Mouse (Mus musculus) frontal cortex, adult (tissue): ENCODE data around the gene Acy3.

Source experiments
- ATAC-seq: cut with Nextera tagmentation; 2 replicates; pipeline ENCODE4 v1.9.2; 2017; ENCODE audit warnings: mild to moderate bottlenecking, moderate library complexity, mixed read lengths; ENCODE audit not compliant: low TSS enrichment

Gene Acy3

DNA sequence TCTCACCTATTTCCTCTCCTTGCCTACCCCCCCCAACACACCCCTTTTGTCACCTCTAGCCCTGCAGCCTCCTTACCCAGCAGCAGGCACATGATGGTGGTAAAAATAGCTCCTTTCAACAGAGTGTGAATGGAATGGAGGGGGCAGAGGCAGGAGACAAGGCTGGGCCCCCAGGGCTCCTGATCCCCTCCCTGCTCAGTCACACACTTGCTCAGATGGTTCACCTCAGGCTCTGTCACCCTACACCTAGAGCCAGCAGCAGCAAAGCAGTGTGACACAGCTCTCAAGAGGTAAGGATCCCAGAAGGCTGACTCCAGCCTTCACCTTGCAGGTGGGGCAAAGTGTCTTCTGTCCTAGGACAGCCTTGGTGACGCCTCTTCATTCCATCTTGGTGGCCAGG lies 16.7 kb downstream of the Acy3 start, which contains the start of gene Doc2g:
Gene Doc2g, plus strand, starts transcription at position 202 of the 400 bp plus-strand sequence.
- no peak for ATAC-seq

DNA sequence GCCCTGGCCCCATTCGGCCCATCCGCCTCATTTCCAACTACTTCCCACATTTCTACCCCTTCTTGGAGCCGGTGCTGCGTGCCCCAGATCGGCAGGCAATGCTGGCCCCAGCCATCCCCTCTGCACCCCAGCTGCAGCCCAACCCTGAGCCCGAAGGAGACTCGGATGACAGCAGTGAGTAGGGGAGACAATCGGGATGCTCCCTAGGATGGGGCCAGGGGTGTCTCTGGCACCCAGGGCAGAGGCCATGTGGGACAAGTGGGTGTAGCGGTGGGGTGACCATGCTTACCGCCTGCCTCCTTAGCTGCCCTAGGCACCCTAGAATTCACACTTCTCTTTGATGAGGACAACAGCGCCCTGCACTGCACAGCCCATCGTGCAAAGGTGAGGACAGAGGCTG lies 17.3 kb downstream of the Acy3 start:
- ATAC-seq, result no peak

DNA sequence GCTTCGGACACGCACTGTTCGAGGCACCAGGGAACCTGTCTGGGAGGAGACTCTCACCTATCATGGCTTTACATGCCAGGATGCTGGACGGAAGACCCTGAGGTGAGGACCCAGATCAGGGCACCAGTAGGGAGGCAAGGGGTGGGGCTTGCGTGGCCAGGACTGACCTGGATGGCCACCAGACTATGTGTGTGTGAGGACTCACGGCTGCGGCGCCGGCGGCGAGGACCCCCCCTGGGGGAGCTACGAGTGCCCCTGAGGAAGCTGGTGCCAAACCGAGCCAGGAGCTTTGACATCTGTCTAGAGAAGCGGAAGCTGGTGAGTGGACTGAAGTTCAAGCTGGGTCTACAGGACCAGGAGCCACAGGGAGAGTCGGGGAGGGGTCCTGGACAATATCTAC lies 18.0 kb downstream of the Acy3 start:
- no peak for ATAC-seq

DNA sequence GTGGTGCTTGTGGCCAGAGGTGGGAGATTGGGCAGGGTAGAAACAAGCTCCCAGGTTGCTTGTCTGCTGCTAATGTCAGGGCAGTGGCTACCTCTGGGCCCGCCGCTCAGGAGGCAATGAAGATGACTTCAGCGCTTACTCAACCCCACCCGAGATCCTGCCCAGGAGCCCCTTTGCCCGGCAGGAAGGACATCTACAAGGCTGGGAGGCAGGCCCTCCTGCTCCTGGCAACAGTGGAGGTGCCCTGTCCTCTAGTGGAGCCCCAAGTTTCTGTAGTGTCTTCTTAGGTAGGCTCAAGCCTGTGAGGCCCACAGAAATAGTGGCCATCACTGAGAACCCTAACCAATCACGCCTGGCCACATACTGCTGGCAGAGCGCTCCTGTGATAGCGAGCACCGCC lies 18.7 kb downstream of the Acy3 start:
- no peak for ATAC-seq

DNA sequence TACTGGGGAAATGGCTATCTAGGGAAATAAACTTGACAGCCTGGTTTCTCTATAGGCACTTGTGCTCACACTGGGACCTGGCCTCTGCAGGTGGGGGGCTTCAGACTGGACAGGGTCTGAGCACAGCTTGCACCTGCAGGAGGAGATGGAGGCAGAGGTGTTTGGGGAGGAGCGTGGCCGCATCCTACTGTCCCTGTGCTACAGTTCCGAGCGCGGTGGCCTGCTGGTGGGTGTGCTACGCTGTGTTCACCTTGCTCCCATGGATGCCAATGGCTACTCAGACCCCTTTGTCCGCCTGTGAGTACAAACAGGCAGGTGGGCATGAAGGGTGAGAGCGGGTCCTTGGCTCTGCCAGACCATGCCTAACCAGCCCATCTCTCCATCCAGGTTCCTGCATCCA lies 19.6 kb downstream of the Acy3 start:
- no peak for ATAC-seq

DNA sequence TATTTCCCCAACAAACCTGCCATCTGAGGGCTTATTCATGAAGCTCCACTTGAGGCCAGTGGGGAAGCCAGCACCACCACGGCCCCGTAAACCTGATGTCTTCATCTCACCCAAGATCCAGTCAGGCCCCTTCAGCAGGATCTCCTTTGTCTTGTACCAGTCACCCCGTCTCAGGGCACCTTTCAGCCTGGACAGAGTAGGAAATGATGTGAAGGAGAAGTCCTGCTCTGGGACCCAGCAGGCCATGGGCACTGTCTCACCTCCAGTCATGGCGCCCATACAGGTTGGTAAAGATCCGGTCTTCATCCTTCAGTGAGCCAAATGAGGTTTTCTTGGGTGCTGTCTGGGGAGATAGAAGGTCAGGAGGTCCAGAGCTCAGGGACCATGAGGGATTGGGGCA lies 24.7 kb downstream of the Acy3 start:
- ATAC-seq, result no peak

DNA sequence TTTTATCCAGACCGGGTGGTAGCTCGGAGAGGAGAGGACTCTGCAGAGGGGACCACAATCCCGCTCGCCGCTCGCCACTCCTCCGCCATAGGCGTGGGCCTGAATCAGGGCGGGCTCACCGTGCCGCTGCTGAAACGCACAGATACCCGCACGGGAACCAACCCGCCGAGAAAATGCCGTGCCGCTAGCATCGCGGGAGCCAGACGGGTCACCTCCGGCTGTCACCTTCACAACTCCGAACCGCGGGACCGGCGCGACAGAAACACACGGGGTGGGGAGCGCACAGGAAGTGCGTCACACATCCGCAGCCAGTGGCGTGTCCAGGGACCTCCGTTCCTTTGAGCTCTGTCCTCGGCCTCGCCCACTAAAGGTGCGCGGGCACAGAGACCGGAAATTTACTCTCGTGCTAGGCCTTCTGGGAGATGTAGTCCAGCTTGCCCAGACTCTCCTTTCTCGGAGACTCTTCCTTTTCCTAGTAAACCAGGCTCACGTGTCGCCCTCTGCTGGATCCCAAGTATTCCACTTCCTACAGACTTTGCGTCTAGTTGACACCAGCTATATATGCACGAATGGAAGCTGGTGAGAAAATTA lies 26.2 kb downstream of the Acy3 start, which contains the start of gene Ndufv1:
Gene Ndufv1, minus strand, starts transcription at position 375 of the 591 bp plus-strand sequence.
- ATAC-seq, result peak; percentile 99

DNA sequence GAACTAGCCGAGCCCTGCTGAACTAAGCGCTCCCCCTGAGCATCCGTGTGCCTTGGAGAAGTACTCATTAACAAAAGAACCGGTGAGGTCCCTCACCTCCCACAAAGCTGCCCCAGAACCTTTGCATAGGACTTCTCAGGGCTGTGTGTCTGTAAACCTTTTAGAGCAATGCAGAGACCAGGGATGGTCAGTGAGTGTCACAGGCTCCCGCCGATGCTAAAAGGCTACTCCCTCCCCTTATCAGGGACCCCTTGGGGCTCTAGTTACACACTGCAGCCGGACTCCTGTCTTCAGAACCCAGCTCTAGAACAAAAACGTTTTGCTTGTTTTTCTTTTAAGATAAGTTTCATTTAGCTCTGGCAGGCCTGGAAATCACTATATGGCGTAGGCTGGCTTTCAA lies 26.7 kb downstream of the Acy3 start:
- ATAC-seq, result peak; percentile 13; the same call in 1 of the 2 replicates

DNA sequence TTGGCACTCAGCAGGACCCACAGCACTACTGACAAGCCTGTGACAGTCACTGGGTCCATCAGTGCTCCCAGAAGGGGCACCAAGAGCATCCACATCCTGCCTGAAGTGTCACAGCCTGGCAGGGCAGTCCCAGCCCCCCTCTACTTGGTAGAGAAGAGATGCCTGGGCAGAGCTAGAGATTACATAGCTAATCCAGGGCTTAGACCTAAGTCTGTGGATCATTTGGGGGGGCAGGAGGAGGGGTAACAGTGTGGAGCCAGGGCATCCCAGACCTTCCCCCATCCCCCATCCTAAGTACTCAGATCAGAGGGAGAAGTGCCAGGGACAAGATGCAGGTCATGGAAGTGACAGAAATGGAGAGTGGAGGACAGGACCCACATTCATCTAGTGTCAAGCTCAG lies 28.4 kb downstream of the Acy3 start:
- ATAC-seq, result no peak

DNA sequence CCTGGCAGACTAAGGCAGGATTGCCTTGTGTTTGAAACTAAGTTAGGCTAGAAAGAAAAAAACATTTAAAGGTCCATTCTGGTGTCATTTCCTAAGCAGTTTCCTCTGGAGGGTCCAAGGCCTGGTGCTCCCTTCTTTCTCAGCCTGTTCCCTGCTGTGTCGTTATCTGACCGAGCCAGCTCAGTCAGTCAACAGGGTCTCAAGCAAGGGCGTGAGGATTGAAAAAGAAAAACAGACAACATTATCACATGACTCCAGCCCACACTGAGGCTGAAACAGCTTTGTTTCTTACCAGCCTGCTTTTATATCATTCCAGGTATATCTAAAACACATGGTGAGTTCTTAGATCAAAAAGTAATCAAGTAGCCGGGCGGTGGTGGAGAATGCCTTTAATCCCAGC lies 29.3 kb downstream of the Acy3 start:
- ATAC-seq, result no peak

DNA sequence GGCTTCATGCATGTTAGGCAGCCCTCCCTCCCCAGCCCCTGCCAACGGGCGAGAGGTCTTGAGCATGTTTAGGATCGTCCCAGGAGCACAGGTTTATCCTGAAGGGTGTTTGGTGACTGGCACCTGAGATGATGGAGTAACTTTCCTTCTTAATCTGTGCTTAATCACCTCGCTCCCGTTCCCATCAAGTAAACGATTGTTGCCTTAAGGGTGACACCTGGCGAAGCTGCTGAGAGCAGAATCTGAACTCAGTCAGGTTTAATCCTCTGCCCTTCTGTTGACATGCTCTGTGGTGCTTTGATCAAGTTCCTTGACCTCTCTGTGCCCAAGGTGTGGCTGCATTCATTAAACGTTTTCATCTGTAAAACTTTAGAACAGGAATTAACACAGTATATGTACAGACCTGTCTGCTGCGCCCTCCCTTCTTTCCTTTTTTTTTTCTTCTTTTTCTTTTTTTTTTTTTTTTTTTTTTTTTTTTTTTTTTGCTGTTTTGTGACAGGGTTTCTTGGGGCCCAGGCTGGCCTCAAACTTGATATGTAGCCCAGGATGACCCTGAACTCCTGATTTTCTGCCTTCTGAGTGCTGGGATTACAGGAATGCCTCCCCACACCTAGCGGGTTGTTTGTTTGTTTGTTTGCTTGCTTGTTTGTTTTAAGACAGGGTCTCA lies 31.7 kb downstream of the Acy3 start:
- no peak for ATAC-seq

DNA sequence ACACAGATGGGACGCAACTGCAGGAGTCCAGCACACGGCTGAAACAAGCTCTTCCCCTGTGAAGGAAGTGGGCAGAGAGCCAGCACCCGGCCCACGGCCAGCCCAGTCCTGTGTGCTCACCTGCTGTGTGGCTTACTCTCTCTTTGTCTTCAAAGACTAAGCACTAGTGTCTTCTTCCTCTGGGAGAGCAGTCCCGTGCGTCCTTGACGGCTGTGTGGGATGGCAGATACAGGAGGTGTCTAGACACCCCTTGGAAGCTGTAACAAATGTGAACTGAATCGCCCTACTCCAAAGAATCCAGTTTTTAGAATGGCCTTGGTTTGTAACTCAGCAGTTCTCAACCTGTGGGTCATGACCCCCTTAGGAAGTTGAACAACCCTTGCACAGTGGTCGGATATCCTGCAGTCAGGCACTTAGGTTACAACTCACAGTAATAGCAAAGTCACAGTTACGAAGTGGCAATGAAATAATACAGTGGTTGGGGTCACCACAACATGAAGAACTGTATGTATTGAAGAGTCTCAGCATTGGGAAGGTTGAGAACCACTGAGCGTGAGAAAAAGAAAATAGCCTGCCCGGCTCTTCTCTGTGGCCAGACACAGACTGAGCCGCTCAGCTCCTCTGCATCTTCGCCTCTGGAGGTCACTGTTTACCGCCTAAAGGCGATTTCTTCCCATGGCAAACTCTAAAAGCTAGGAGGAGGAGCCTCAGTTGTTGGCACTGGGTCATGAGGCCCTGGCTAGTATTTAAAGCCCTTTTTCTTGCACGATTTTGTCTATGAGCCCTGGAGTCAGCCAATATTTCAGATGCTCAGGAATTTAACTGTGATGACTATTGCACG lies 32.6 kb downstream of the Acy3 start:
- peak; percentile 85; the same call in 1 of the 2 replicates for ATAC-seq

DNA sequence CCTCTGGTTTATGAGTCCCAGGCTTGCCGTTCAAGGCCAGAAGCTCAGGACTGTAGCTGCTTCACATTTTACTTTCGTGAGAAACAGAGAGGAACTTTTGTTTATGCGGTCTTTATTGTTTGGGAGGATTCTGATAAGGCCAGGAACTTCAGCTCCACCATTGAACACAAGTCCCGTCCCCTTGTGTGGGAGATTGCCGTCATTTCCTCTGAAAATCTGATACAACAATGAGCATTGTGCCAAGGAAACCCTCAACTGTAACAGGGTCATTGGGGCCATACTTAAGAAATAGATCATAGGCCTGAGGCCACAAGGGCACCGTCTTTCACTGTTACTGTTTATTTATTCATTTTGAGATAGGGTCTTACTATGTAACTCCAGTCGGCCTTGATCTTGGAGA lies 36.8 kb downstream of the Acy3 start:
- no peak for ATAC-seq

DNA sequence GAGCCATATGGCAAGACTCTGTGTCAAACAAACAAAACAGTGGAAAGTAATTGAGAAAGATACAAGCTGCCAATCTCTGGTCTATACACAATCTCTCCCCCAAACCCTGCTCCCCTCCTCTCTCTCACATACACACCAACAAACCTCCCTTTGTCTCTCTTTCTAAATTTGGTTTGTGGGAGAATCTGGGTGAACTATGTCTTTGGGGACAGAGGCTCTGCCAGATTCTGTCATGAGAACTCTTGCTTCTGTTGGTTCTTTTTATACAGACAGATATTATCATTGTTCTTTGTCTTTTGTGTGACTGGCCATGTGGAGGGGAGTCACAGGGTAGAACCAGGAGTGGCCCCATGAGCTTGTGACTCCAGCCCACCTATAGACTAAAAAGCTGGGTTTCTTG lies 41.2 kb downstream of the Acy3 start:
- no peak for ATAC-seq

DNA sequence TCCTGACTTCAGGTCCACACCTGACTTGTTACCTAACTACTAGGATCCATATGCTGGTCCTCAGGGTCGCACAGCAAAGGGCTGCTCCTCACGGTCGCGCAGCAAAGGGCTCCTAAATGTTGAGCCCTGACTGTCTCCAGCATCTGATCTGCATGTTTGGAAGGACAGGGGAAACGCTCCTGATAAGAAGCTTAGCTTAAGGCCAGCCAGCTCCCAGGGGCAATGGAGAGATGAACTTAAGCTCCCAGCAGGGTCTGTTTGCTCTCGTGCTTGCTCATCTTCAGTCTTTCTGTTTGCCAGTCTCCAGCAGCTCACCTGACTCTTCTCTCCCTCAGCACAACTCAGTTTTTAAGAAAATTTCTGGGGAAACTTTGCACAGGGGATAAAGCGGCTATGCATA lies 46.3 kb downstream of the Acy3 start:
- ATAC-seq, result no peak

DNA sequence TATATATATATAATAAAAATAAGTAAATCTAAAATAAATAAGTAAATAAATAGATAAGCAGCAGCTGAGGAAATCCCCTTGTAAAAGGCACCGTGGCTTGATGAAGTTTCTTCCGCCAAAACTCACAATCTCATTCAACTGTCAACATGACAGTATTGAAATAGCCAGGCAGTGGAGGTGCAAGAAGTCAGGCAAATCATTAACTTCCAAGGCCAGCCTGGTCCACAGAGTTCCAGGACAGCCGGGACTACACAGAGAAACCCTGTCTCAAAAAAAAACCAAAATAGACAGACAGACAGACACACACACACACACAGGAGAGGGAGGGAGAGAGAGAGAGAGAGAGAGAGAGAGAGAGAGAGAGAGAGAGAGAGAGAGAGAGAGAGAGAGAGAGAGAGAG lies 46.9 kb downstream of the Acy3 start:
- ATAC-seq, result no peak

DNA sequence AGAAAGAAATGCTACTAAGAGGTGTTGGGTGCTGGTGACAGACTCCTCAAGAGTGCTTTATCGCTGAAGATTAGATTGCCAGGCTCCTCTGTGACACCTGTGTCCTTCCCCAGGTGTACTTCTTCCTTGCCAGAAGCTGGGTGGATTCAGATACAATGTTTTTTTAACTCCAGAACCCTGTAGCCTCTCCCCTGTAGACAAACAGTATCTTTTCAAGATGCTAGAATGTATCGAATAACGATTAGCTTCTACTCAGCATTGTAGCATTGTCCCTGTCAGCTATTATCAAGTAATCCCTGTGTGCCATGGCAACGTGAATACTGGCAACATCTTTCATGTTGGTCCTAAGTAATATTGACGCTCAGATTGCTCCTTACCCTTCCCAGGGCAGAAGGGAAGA lies 47.4 kb downstream of the Acy3 start:
- no peak for ATAC-seq

DNA sequence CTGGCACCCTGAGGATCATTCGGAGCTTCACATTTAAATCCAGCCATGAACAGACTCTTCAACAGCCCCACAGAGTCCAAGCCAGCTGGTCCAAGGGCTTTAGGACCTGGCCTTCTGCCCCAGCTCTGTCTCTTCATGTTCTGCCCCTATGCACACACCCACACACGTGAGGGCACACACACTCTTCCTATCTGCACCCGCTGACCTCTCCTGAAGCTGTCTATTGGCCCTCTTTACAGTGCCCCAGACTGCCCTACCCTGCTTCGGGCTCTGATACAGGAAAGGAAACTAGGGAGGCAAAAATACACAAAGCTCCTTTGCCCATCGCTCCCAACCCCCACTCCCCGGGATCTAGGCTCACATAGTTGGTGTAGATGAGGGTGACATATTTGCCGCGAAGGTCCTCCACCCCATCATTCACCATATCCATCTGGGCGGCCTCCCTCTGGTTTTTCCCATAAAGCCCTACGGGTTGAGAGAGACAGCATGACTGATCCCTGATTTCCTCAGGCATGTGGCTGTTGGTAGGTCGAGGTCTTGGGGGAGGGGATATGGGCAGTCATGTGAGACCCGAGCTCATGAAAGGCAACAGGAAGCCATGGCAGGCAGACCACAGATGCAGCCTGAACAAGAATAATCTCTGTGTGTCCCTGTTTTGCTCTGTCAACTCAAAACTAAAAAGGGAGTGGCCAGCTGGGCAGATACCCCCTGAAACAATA lies 50.1 kb downstream of the Acy3 start:
- ATAC-seq, result no peak

DNA sequence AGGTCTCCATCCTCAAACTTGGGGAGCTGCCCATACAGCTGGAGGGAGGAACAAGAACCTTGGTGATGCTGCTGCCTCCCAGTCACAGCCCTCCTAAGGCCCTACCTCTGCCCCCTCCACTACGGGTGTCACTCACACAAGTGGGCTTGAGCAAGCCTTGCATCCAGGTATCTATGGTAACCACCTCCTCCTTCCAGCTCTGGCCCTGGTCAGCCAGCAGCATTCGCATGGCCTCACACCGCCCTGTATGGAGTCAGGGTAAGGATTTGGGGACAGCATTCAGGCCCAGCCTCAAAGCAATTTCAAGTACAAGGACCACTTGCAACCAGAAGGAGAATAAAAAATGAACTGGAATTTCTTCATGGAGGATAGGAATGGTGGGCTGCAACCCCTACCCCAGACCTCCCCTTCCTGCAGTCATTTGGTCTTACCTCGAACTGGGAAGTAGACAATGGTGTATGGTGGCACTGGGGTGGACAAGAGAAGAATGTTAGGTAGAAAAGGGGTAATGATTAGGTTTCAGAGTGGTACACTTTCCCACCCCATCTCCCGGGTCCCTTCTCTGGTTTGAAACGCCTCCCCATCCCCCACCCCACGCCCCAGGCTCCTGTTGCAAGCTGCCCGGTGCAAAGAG lies 50.9 kb downstream of the Acy3 start:
- ATAC-seq, result 0 out of 2 replicates have a peak, but pooled peaks have one; percentile 13

DNA sequence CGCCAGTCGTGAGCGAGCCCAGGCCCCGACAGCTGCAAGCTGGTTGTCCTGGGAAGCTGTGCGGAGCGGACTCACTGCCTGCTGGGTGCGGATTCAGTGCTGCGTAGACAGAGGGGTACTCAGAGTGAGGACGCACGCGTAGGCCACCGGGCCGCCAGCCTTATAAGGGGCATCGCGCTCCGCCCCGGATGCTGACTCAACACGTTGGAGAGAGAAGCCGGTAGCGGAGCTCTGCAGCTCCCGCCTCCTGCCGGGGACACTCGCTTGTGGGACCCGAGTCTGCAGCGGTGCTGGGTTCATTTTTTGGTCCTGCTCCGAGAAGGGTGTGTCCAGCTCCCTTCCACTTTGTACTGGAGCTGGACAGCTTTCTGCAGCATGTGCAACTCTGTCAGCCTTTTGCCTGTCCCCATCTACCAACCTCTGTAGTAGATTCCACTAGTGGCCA lies 51.4 kb downstream of the Acy3 start, which contains the start of gene Gstp1:
Gene Gstp1, minus strand, starts transcription at position 198 of the 445 bp plus-strand sequence.
- ATAC-seq, result peak; percentile 97
